Mouse (Mus musculus) limb, embryonic 11.5 days (tissue): ENCODE data around the gene Echdc3. TPM values are rescaled to one million over a fixed set of nuclear protein-coding genes. Genes with fewer than 3 reads are reported as not detected.

Experiments
- ATAC-seq: fragments of 200-750 bp; cut with Nextera tagmentation; 2 replicates; pipeline ENCODE4 v1.8.0; 2017; ENCODE audit warnings: low read depth; ENCODE audit not compliant: insufficient number of reproducible peaks, low FRiP score, low TSS enrichment
- DNase-seq: peaks from one replicate; pipeline ENCODE4 v3.0.0-alpha.2; 2015; ENCODE audit warnings: low spot score
- H3K27ac ChIP-seq: fragments of 300-500 bp; sonication (generic); replicated peaks from 2 replicates; pipeline ENCODE4 v1.5.1; 2014; ENCODE audit warnings: low read depth, mild to moderate bottlenecking, low read length
- H3K27me3 ChIP-seq: fragments of 300-500 bp; sonication (generic); 2 replicates; pipeline ENCODE4 v1.6.1; 2014; ENCODE audit warnings: mild to moderate bottlenecking, low read length, mixed read lengths; ENCODE audit not compliant: control insufficient read depth, insufficient read depth
- H3K36me3 ChIP-seq: fragments of 300-500 bp; sonication (generic); 2 replicates; pipeline ENCODE4 v1.6.1; 2014; ENCODE audit warnings: mild to moderate bottlenecking, low read length, moderate library complexity, mixed read lengths; ENCODE audit not compliant: control insufficient read depth, insufficient read depth
- H3K4me1 ChIP-seq: fragments of 300-500 bp; sonication (generic); 2 replicates; pipeline ENCODE4 v1.6.1; 2014; ENCODE audit warnings: low read length, mixed read lengths; ENCODE audit not compliant: control insufficient read depth, insufficient read depth
- H3K4me2 ChIP-seq: fragments of 300-500 bp; sonication (generic); 2 replicates; pipeline ENCODE4 v1.6.1; 2014; ENCODE audit warnings: low read depth, mild to moderate bottlenecking, moderate library complexity; ENCODE audit not compliant: severe bottlenecking
- H3K4me3 ChIP-seq: fragments of 300-500 bp; sonication (generic); 2 replicates; pipeline ENCODE4 v1.5.1; 2014; ENCODE audit warnings: low read depth, low read length
- H3K9ac ChIP-seq: fragments of 300-500 bp; sonication (generic); 2 replicates; pipeline ENCODE4 v1.6.1; 2014; ENCODE audit warnings: mild to moderate bottlenecking, low read length
- H3K9me3 ChIP-seq: fragments of 300-500 bp; sonication (generic); 2 replicates; pipeline ENCODE4 v1.6.1; 2016; ENCODE audit warnings: low read length; ENCODE audit not compliant: control insufficient read depth
- WGBS: fragments of 180-500 bp; shearing (Covaris S2); extraction: QIAGEN DNeasy Blood & Tissue Kit; methylation state at CpG from one replicate; pipeline ENCODE4 v1.1.7; 2014; 5-methylcytosine and 5-hydroxymethylcytosine counted together
- polyA plus RNA-seq: library from polyadenylated mRNA; unstranded; fragments of >200 nt; fragmentation: Nextera tagmentation; extraction: Ambion mirVana; gene quantifications from 2 replicates; pipeline ENCODE4 v1.2.1, GENCODE M21; 2014

Gene Echdc3
- polyA plus RNA-seq, 1 experiment from 2014 or later: 2.7 TPM

DNA sequence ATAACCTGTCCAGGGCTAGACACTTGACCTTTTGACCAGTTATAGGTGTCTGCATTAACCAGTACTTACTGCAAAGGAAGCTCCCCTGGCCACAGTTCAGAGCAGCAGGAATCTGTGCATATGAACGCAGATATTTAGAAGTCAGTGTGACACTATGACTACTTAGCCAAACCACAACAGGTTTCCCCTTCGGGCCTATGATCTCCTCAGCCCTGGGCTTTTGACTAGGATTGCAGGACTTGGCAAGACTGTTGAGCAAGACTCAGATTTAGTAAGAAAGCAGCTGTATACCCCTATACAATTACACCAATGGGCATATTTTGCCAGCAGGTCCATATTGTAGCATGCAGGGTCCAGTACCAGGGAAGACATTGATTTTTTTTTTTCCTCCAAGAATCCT is 44.3 kb downstream of the Echdc3 start:
- WGBS: 85% methylated on average over 2 of the region's 2 CpGs
- H3K27ac ChIP-seq: no peak overlapping the region
- no peak overlapping the region for H3K4me3 ChIP-seq
- no peak for ATAC-seq
- no peaks in the 10 kb centered on the region for H3K4me1 ChIP-seq
- no peak overlapping the region for H3K4me2 ChIP-seq
- H3K27me3 ChIP-seq: no peaks in the 10 kb centered on the region
- no peak for DNase-seq
- no peaks in the 10 kb centered on the region for H3K36me3 ChIP-seq
- no peaks in the 10 kb centered on the region for H3K9me3 ChIP-seq
- H3K9ac ChIP-seq: no peak overlapping the region

- Histone ChIP-seq H3K27me3 (no peaks in the 10 kb centered on the region), H3K4me1 (no peaks in the 10 kb centered on the region), H3K9ac (no peak overlapping the region), H3K27ac (no peak overlapping the region), H3K4me3 (no peak overlapping the region), H3K36me3 (no peaks in the 10 kb centered on the region), H3K9me3 (no peaks in the 10 kb centered on the region), H3K4me2 (no peak overlapping the region)
- 24% methylated on average over 5 of the region's 5 CpGs for WGBS
- DNase-seq: peak; percentile 88
- ATAC-seq: peak; percentile 33
These were observed 44.8 kb downstream of the Echdc3 start for GRCm38 (mm10) chr2:6167843-6168558.

DNA sequence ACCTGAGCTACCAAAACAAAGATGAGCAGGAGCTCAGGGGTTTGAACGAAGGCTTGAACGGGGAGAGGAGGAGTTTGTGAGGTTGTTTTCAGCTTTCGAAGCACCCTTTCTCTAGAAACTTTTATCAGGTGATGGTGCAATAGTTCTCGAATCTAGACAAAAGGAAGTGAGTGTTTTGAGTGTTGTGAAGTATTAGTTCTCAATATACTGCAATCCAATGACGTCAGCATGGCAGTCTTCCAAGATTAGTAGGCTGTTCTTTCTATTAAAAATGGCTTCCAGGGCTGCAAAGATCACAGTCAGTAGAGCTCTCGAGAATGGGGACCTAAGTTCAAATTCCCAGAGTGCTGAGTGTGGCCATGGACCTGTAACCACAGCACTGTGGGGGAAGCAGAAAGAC is 47.1 kb downstream of the Echdc3 start:
- no peaks in the 10 kb centered on the region for H3K9me3 ChIP-seq
- no peak overlapping the region for H3K9ac ChIP-seq
- 83% methylated on average over 6 of the region's 6 CpGs for WGBS
- ATAC-seq: no peak
- peaks cover 5% of the 10 kb centered on the region for H3K4me1 ChIP-seq
- H3K27ac ChIP-seq: no peak overlapping the region
- no peak overlapping the region for H3K4me3 ChIP-seq
- no peak for DNase-seq
- no peaks in the 10 kb centered on the region for H3K27me3 ChIP-seq
- no peaks in the 10 kb centered on the region for H3K36me3 ChIP-seq
- no peak overlapping the region for H3K4me2 ChIP-seq

GRCm38 (mm10) chr2:6164606-6165290 is 48.1 kb downstream of the Echdc3 start:
- Histone ChIP-seq H3K9me3 (no peaks in the 10 kb centered on the region), H3K4me1 (peaks cover 11% of the 10 kb centered on the region), H3K36me3 (no peaks in the 10 kb centered on the region), H3K27me3 (no peaks in the 10 kb centered on the region), H3K9ac (no peak overlapping the region), H3K4me3 (no peak overlapping the region), H3K4me2 (no peak overlapping the region), H3K27ac (no peak overlapping the region)
- no peak for DNase-seq
- no peak for ATAC-seq
- 60% methylated on average over 16 of the region's 16 CpGs for WGBS

GRCm38 (mm10) chr2:6162366-6163040 is 50.3 kb downstream of the Echdc3 start:
- Histone ChIP-seq H3K4me3 (no peak overlapping the region), H3K27ac (no peak overlapping the region), H3K27me3 (no peaks in the 10 kb centered on the region), H3K9me3 (no peaks in the 10 kb centered on the region), H3K9ac (no peak overlapping the region), H3K4me1 (peaks cover 11% of the 10 kb centered on the region), H3K4me2 (no peak overlapping the region), H3K36me3 (no peaks in the 10 kb centered on the region)
- ATAC-seq (no peak), DNase-seq (no peak)
- WGBS: 42% methylated on average over 6 of the region's 6 CpGs

DNA sequence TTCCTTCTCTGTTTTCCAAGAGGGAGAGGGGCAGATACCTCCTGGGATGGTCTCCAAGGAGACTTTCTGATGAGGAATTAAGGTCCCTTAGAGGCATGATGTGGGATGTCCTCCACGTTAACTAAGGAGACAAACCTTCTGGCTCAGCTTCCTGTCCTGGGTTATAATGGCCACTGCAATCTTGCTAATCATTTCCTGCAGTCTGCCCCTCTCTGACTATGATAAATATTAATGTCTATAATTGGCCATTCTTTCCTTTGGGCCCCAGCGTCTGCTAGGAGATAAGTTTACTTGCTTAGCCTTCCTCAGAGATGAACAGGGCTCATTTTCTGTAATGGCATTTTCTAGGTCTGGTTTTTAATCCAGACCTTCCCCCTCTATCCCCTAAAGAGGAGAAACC is 53.1 kb downstream of the Echdc3 start:
- H3K4me3 ChIP-seq: no peak overlapping the region

DNA sequence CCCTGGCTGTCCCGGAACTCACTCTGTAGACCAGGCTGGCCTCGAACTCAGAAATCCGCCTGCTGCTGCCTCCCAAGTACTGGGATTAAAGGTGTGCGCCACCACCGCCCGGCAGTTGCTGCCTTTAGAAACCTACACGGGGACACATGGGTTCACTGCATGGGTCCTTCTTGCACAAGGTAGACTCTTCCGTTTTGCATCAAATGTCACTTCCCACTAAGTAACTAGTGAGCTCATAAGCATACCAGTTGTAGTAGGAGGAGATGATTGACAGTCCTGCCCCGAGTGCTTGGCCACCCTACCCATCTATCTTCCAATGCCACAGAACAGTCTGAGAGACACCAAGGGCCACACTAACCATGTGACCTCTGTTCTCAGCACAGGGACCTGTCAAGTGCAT is 53.6 kb downstream of the Echdc3 start:
- Histone ChIP-seq H3K36me3 (no peaks in the 10 kb centered on the region), H3K4me1 (peaks cover 11% of the 10 kb centered on the region), H3K27me3 (no peaks in the 10 kb centered on the region), H3K9me3 (no peaks in the 10 kb centered on the region), H3K27ac (no peak overlapping the region), H3K4me3 (no peak overlapping the region), H3K4me2 (no peak overlapping the region), H3K9ac (no peak overlapping the region)
- DNase-seq (no peak), ATAC-seq (no peak)
- WGBS: 93% methylated on average over 9 of the region's 9 CpGs

More for the DNA sequence above, 53.1 kb downstream of the Echdc3 start:
- H3K9me3 ChIP-seq: no peaks in the 10 kb centered on the region
- H3K4me2 ChIP-seq: no peak overlapping the region
- H3K36me3 ChIP-seq: no peaks in the 10 kb centered on the region
- no peaks in the 10 kb centered on the region for H3K27me3 ChIP-seq
- H3K27ac ChIP-seq: no peak overlapping the region
- DNase-seq (no peak), ATAC-seq (no peak)
- 46% methylated on average over 2 of the region's 2 CpGs for WGBS
- H3K9ac ChIP-seq: no peak overlapping the region
- peaks cover 11% of the 10 kb centered on the region for H3K4me1 ChIP-seq

DNA sequence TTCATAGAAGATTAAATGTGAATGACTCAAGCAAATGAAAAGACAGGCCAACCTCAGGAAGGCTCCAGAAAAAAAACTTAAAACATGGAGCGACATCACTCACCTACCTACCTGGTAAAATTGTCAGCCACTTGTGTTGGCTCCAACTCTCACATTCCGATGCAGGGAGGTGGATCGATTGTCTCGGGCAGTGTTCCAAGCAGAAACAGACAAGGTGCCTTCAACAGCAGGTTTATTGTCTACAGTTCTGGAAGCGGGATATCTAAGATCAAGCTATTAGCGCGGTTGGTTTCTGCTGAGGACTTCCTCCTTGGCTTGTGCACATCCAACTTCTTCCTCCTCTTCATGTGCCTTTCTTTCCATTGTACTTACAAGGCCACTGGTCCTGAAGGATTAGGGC is 55.2 kb downstream of the Echdc3 start:
- no peaks in the 10 kb centered on the region for H3K9me3 ChIP-seq
- DNase-seq (no peak), ATAC-seq (no peak)
- no peak overlapping the region for H3K4me3 ChIP-seq
- no peaks in the 10 kb centered on the region for H3K36me3 ChIP-seq
- peaks cover 11% of the 10 kb centered on the region for H3K4me1 ChIP-seq
- no peaks in the 10 kb centered on the region for H3K27me3 ChIP-seq
- H3K9ac ChIP-seq: no peak overlapping the region
- WGBS: 92% methylated on average over 7 of the region's 7 CpGs
- H3K27ac ChIP-seq: no peak overlapping the region
- H3K4me2 ChIP-seq: no peak overlapping the region
